Comparison of ENCODE assay signal across 8 mouse cellular contexts in the genomic region with DNA sequence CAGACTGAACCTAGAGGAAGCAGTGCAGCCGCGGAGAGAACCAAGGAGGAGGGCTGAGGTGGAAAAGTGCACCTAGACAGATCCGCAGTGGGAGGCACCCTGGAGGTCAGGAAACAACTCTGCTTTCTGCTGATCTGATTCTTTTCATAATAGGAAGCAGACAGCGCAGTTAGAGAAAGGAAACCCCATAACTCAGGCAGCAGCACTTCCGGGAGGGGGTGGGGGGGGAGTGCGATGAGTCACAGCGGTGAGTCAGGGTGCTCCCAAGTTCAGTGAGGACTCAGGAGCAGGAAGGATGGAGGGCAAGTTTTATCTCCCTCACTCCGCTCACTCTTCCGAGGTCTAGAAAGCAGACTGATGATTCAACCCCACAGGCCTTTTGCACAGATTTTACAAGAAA. TPM values are rescaled to one million over a fixed set of nuclear protein-coding genes. Genes with fewer than 3 reads are reported as not detected.
A peak's percentile ranks its signal among the peaks of the same experiment; 100 is the strongest.
DNase-seq lines count a peak whose midpoint lies in the region; ATAC-seq and TF ChIP-seq lines count a peak whose summit lies in the region.

No protein-coding gene starts in this region.

- TF ChIP-seq POLR2A in limb, embryonic 14.5 days (IDR thresholded peaks at IDR 0.05; ENCODE audit: borderline replicate concordance, extremely low read depth, insufficient read depth, insufficient read length): no peak

- peak overlapping the region; percentile 12 for H3K4me3 ChIP-seq in C2C12 (ENCODE audit: insufficient read depth, poor library complexity, severe bottlenecking)
- H3K4me3 ChIP-seq in heart, embryonic 12.5 days: no peak overlapping the region
- H3K4me3 ChIP-seq in limb, embryonic 14.5 days (replicated peaks; ENCODE audit: low read length): no peak overlapping the region
- H3K4me3 ChIP-seq in stomach, embryonic 16.5 days (replicated peaks; ENCODE audit: low read length): no peak overlapping the region
- H3K4me3 ChIP-seq in hindbrain, postnatal 0 days (ENCODE audit: low read length): no peak overlapping the region
- H3K4me3 ChIP-seq in midbrain, embryonic 15.5 days: no peak overlapping the region

- H3K27me3 ChIP-seq in C2C12 (ENCODE audit: control insufficient read depth, insufficient read depth, insufficient read length): no peaks in the 10 kb centered on the region
- H3K27me3 ChIP-seq in heart, embryonic 12.5 days (replicated peaks): peaks cover 24% of the 10 kb centered on the region
- H3K27me3 ChIP-seq in limb, embryonic 14.5 days (ENCODE audit: control insufficient read depth, insufficient read depth, low read length): no peaks in the 10 kb centered on the region
- H3K27me3 ChIP-seq in stomach, embryonic 16.5 days (ENCODE audit: control insufficient read depth, insufficient read depth, low read length): no peaks in the 10 kb centered on the region
- H3K27me3 ChIP-seq in hindbrain, postnatal 0 days (ENCODE audit: insufficient read depth, low read length): no peaks in the 10 kb centered on the region
- H3K27me3 ChIP-seq in midbrain, embryonic 15.5 days (replicated peaks): no peaks in the 10 kb centered on the region

- H3K79me2 ChIP-seq in C2C12 (ENCODE audit: control insufficient read depth, insufficient read depth): no peaks in the 10 kb centered on the region

- DNase-seq in T-cell, adult 2 months (ENCODE audit: low spot score): peak; percentile 52
- DNase-seq in limb, embryonic 14.5 days (ENCODE audit: low spot score): peak; percentile 41
- DNase-seq in hindbrain, postnatal 0 days (ENCODE audit: low spot score): no peak
- no peak for DNase-seq in right cerebral cortex, adult 18-20 months

- peaks cover 7% of the 10 kb centered on the region for H3K36me3 ChIP-seq in C2C12 (ENCODE audit: control insufficient read depth, insufficient read depth)
- H3K36me3 ChIP-seq in heart, embryonic 12.5 days: peaks cover 8% of the 10 kb centered on the region
- H3K36me3 ChIP-seq in limb, embryonic 14.5 days (ENCODE audit: control insufficient read depth, insufficient read depth, low read length): peaks cover 12% of the 10 kb centered on the region; the same call in 1 of the 2 replicates
- peaks cover 5% of the 10 kb centered on the region; the same call in 1 of the 2 replicates for H3K36me3 ChIP-seq in stomach, embryonic 16.5 days (ENCODE audit: control insufficient read depth, insufficient read depth, low read length)
- peaks cover 3% of the 10 kb centered on the region; the same call in 1 of the 2 replicates for H3K36me3 ChIP-seq in hindbrain, postnatal 0 days (ENCODE audit: insufficient read depth, low read length)
- H3K36me3 ChIP-seq in midbrain, embryonic 15.5 days (replicated peaks): no peaks in the 10 kb centered on the region

- peak overlapping the region; percentile 35 for H3K4me2 ChIP-seq in heart, embryonic 12.5 days
- peak overlapping the region; percentile 39 for H3K4me2 ChIP-seq in limb, embryonic 14.5 days (replicated peaks; ENCODE audit: low read depth, low read length, severe bottlenecking)
- peak overlapping the region; percentile 34 for H3K4me2 ChIP-seq in stomach, embryonic 16.5 days (ENCODE audit: low read depth, low read length)
- no peak overlapping the region for H3K4me2 ChIP-seq in hindbrain, postnatal 0 days (ENCODE audit: low read depth, low read length)
- no peak overlapping the region for H3K4me2 ChIP-seq in midbrain, embryonic 15.5 days

- peak overlapping the region; percentile 50 for H3ac ChIP-seq in C2C12 (ENCODE audit: control insufficient read depth, insufficient read length, low read depth)

- peak; percentile 29 for ATAC-seq in heart, embryonic 12.5 days (ENCODE audit: insufficient number of reproducible peaks, low FRiP score)
- ATAC-seq in limb, embryonic 14.5 days (ENCODE audit: low FRiP score, low read depth): peak; percentile 53; the same call in 1 of the 2 replicates
- peak; percentile 64 for ATAC-seq in stomach, embryonic 16.5 days (ENCODE audit: insufficient read depth, low FRiP score)
- ATAC-seq in hindbrain, postnatal 0 days: no peak
- no peak for ATAC-seq in midbrain, embryonic 15.5 days (replicated peaks)

- no peak overlapping the region for H3K9ac ChIP-seq in heart, embryonic 12.5 days
- H3K9ac ChIP-seq in limb, embryonic 14.5 days (ENCODE audit: low read depth, low read length, severe bottlenecking): peak overlapping the region; percentile 34; the same call in 1 of the 2 replicates
- peak overlapping the region; percentile 39; the same call in 1 of the 2 replicates for H3K9ac ChIP-seq in stomach, embryonic 16.5 days (ENCODE audit: low read length)
- H3K9ac ChIP-seq in hindbrain, postnatal 0 days (replicated peaks; ENCODE audit: low read length): no peak overlapping the region
- no peak overlapping the region for H3K9ac ChIP-seq in midbrain, embryonic 15.5 days

- no peak overlapping the region for H3K27ac ChIP-seq in heart, embryonic 12.5 days (ENCODE audit: poor library complexity, severe bottlenecking)
- H3K27ac ChIP-seq in limb, embryonic 14.5 days (replicated peaks; ENCODE audit: low read depth, low read length): no peak overlapping the region
- peak overlapping the region; percentile 21; the same call in 1 of the 2 replicates for H3K27ac ChIP-seq in stomach, embryonic 16.5 days (ENCODE audit: low read length)
- H3K27ac ChIP-seq in hindbrain, postnatal 0 days: no peak overlapping the region
- no peak overlapping the region for H3K27ac ChIP-seq in midbrain, embryonic 15.5 days

- H3K4me1 ChIP-seq in heart, embryonic 12.5 days (replicated peaks): peaks cover 17% of the 10 kb centered on the region; the same call in 1 of the 2 replicates
- H3K4me1 ChIP-seq in limb, embryonic 14.5 days (ENCODE audit: control insufficient read depth, insufficient read depth, low read length): peaks cover 10% of the 10 kb centered on the region
- H3K4me1 ChIP-seq in stomach, embryonic 16.5 days (ENCODE audit: control insufficient read depth, insufficient read depth, low read length): peaks cover 9% of the 10 kb centered on the region
- H3K4me1 ChIP-seq in hindbrain, postnatal 0 days (ENCODE audit: insufficient read depth, low read length): no peaks in the 10 kb centered on the region
- H3K4me1 ChIP-seq in midbrain, embryonic 15.5 days: no peaks in the 10 kb centered on the region

- 36% methylated on average over 9 of the region's 9 CpGs for WGBS in heart, embryonic 12.5 days
- 12% methylated on average over 9 of the region's 9 CpGs for WGBS in limb, embryonic 14.5 days
- 28% methylated on average over 9 of the region's 9 CpGs for WGBS in stomach, embryonic 16.5 days
- 62% methylated on average over 9 of the region's 9 CpGs for WGBS in hindbrain, postnatal 0 days
- WGBS in midbrain, embryonic 15.5 days: 58% methylated on average over 9 of the region's 9 CpGs

- peaks cover 3% of the 10 kb centered on the region; the same call in 1 of the 2 replicates for H3K9me3 ChIP-seq in heart, embryonic 12.5 days (replicated peaks)
- H3K9me3 ChIP-seq in limb, embryonic 14.5 days (ENCODE audit: control insufficient read depth, low read length): no peaks in the 10 kb centered on the region
- H3K9me3 ChIP-seq in stomach, embryonic 16.5 days (replicated peaks; ENCODE audit: control insufficient read depth, low read length): no peaks in the 10 kb centered on the region
- H3K9me3 ChIP-seq in hindbrain, postnatal 0 days (ENCODE audit: low read length): no peaks in the 10 kb centered on the region
- no peaks in the 10 kb centered on the region for H3K9me3 ChIP-seq in midbrain, embryonic 15.5 days

- H3K79me3 ChIP-seq in C2C12 (ENCODE audit: low read depth): no peaks in the 10 kb centered on the region

- TF ChIP-seq CTCF in C2C12 (IDR thresholded peaks at IDR 0.05; ENCODE audit: control insufficient read depth, insufficient read depth, insufficient read length): no peak
- TF ChIP-seq CTCF in hindbrain, postnatal 0 days (IDR thresholded peaks at IDR 0.05; ENCODE audit: low read depth): no peak

TF ChIP-seq in C2C12, 6 proteins besides CTCF, POLR2A, EP300 and RAD21:
- TF ChIP-seq MAX (IDR thresholded peaks at IDR 0.05) (no peak), FOSL1 (IDR thresholded peaks at IDR 0.05; ENCODE audit: insufficient read depth, low read length, poor library complexity, severe bottlenecking) (peak; percentile 83)

RNA-seq across cellular contexts. Expression of a gene that starts 7.2 kb away (rescaled TPM):
- polyA plus RNA-seq in C2C12 (2012; fragmentation: generic; extraction: Trizol): 8.8 TPM
- polyA plus RNA-seq in heart, embryonic 12.5 days (2016; fragmentation: Nextera tagmentation; extraction: Ambion mirVana): 9.7 and 10.7 TPM in 2 replicates
- polyA plus RNA-seq in limb, embryonic 14.5 days (2012; rRNA removed): 16.7 and 20.1 TPM in 2 replicates
- 16.1 and 18.1 TPM in 2 replicates for polyA plus RNA-seq in limb, embryonic 14.5 days (2014; fragmentation: Nextera tagmentation; extraction: Ambion mirVana)
- 17.2 and 17.9 TPM in 2 replicates for polyA plus RNA-seq in stomach, embryonic 16.5 days (2015; fragmentation: Nextera tagmentation; extraction: Ambion mirVana)
- 22.5 and 28.7 TPM in 2 replicates for total RNA-seq in hindbrain, postnatal 0 days (2014; rRNA removed)
- polyA plus RNA-seq in hindbrain, postnatal 0 days (2015; fragmentation: Nextera tagmentation; extraction: Ambion mirVana): 10.9 and 11.4 TPM in 2 replicates
- 9.0 and 9.2 TPM in 2 replicates for polyA plus RNA-seq in midbrain, embryonic 15.5 days (2015; fragmentation: Nextera tagmentation; extraction: Ambion mirVana)

RNA-seq across cellular contexts. Expression of a gene that starts 56.6 kb away (rescaled TPM):
- polyA plus RNA-seq in C2C12 (2012; fragmentation: generic; extraction: Trizol): not detected
- polyA plus RNA-seq in heart, embryonic 12.5 days (2016; fragmentation: Nextera tagmentation; extraction: Ambion mirVana): 0.57 and 0.70 TPM in 2 replicates
- polyA plus RNA-seq in limb, embryonic 14.5 days (2012; rRNA removed): 0.34 and 0.63 TPM in 2 replicates
- polyA plus RNA-seq in limb, embryonic 14.5 days (2014; fragmentation: Nextera tagmentation; extraction: Ambion mirVana): 0.80 and 0.82 TPM in 2 replicates
- not detected in 2 replicates for polyA plus RNA-seq in stomach, embryonic 16.5 days (2015; fragmentation: Nextera tagmentation; extraction: Ambion mirVana)
- total RNA-seq in hindbrain, postnatal 0 days (2014; rRNA removed): not detected in 2 replicates
- polyA plus RNA-seq in hindbrain, postnatal 0 days (2015; fragmentation: Nextera tagmentation; extraction: Ambion mirVana): not detected in 2 replicates
- polyA plus RNA-seq in midbrain, embryonic 15.5 days (2015; fragmentation: Nextera tagmentation; extraction: Ambion mirVana): not detected in 2 replicates

Comparison
In these comparisons a context has a peak if more than half of its experiments do, and no peak if none do; other contexts are left out.
1. DNase-seq: peak in T-cell, adult 2 months (single experiment) and limb, embryonic 14.5 days (single experiment); none in hindbrain, postnatal 0 days (single experiment) and right cerebral cortex, adult 18-20 months (single experiment).
2. ATAC-seq: peak in heart, embryonic 12.5 days (single experiment), limb, embryonic 14.5 days (single experiment) and stomach, embryonic 16.5 days (single experiment); none in hindbrain, postnatal 0 days (single experiment) and midbrain, embryonic 15.5 days (single experiment).
3. H3K4me2 ChIP-seq: peak in heart, embryonic 12.5 days (single experiment), limb, embryonic 14.5 days (single experiment) and stomach, embryonic 16.5 days (single experiment); none in hindbrain, postnatal 0 days (single experiment) and midbrain, embryonic 15.5 days (single experiment).
4. H3K9ac ChIP-seq: peak in limb, embryonic 14.5 days (single experiment) and stomach, embryonic 16.5 days (single experiment); none in heart, embryonic 12.5 days (single experiment), hindbrain, postnatal 0 days (single experiment) and midbrain, embryonic 15.5 days (single experiment).